Mouse (Mus musculus) c-Kit-positive CD71-positive TER-119-positive erythroid progenitor cells, embryonic 14.5 days (primary cell): Measurements from ENCODE around the gene Ctsw.

Experiments
- DNase-seq: peaks from one replicate; pipeline ENCODE4 v3.0.0-alpha.2; 2013; ENCODE audit warnings: low spot score

The Ctsw gene

DNA sequence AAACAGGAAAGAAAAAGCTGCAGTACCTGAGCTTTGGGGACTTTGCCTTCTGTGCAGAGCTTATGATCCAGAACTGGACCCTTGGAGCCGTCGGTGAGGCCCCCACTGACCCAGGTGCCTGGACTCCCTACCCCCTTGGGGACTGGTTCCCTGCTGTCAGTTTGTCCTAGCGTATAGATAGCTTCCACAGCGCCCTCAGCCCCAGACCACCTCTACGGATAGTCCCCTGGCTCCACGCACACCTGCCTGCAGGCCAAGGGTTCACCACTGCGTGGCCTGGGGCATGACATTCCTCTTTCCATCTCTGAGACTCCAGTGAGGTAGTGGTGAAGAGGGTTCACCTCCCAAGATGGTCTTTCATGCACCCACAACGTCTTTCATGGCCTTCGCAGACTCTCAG, 5.1 kb downstream of the Ctsw start:
- DNase-seq, result no peak

DNA sequence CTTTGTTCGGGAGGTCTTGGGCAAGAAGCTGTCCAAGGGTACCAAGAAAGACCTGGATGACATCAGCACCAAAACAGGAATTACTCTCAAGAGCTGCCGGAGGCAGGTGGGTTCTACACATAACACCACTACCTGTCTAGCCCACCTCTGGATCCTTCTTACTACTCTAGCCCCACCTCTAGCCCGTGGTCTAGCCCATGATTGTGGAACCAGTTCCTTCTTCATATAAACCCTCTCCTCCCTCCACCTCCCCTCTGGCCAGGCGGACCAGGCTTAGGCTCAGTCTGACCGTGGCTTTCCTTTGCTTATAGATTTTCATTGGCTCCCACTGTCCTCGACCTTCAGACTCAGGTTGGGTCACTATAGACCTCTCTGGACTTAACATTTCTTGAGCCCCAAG, 6.9 kb downstream of the Ctsw start:
- no peak for DNase-seq

DNA sequence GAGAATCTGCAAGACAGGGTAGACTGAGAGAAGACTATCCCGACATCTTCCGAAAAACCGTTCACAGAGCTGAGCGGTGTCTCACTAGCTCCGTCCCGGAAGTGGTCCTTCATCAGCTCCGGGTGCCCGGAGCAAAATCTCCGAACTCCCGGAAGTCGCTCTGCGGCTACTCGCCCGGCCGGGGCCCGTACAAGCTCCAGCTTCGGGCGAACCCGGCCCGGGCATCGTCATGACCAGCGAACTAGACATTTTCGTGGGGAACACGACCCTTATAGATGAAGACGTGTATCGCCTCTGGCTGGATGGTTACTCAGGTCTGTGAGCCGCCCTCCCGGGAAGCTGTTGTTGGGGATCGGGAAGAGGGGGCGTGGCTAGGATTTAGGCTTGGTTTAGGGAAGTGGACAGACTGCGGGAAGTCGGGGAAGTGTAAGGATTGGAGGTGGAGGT, 7.8 kb downstream of the Ctsw start, which contains the start of gene Fibp:
Gene Fibp (plus strand): TSS at position 151 of the 447 bp plus-strand sequence.
- peak; percentile 78 for DNase-seq

DNA sequence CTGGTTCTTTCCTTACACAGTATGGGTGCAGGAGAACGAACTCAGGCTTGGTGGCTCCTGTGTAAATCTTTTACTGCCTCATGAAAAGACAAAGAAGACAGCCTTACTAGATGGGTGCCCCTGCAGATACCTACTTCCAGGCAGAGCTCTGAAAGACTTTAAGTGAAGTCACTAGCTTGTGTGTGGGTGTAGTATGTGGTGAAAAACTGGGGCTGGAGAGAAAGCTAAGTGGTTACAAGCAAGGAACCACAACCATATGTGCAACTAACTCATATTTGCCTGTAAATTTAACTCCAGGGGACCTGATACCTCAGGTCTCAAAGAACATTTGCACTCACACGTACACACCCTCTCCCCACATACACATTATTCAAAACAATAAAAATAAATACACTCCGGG, 8.4 kb downstream of the Ctsw start:
- no peak for DNase-seq

DNA sequence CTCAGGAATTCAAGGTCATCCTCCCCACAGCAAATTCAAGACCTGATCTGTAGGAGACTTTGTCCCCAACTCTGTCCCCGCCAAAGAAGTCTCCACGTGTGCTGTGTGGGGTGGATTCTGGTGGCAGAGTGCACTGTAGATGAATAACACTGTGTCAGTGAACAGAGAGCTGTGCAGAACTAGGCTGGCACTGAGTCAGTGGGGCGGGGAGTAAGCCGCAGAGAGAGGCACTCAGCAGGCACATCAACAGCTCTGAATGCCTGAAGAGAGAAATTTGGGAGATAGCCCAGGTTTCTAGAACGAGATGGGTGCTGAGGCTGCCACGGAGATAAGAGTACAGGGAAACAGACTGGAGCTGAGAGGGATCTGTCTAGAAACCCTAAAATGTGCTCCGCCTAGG, 9.3 kb downstream of the Ctsw start:
- no peak for DNase-seq

DNA sequence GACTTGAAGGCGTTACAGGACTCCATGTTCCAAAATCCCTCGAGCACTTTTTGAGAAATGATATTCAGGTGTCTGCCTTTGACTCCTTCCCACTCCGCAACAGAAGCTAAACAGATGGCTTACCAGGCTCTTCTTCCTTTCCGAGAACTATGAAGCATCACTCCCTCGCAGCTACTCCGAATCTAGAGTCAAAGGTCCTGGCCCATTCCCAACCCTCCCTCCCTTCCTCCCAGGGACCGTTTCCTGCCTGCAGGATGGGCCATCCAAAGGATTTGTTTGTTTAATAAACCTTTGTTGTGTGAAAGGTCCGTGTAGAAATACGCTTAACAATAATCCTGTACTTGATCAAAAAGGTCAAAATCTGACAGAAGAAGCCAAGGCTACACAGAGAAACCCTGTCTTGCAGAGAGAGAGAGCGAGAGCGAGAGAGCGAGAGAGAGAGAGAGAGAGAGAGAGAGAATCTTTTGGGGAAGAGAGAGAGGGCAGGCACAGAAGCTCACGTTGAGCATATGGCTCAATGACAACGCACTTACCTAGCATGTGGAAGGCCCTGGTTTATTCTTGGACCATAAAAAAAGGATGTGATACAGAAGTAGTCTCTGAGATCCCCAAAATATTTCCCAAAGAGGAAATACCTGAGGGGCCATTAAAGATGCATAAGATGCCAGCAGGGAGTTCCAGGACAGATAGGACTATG, 10.4 kb downstream of the Ctsw start, which contains the start of gene Ccdc85b:
Gene Ccdc85b (minus strand): TSS at position 149 of the 697 bp plus-strand sequence.
- DNase-seq, result no peak

DNA sequence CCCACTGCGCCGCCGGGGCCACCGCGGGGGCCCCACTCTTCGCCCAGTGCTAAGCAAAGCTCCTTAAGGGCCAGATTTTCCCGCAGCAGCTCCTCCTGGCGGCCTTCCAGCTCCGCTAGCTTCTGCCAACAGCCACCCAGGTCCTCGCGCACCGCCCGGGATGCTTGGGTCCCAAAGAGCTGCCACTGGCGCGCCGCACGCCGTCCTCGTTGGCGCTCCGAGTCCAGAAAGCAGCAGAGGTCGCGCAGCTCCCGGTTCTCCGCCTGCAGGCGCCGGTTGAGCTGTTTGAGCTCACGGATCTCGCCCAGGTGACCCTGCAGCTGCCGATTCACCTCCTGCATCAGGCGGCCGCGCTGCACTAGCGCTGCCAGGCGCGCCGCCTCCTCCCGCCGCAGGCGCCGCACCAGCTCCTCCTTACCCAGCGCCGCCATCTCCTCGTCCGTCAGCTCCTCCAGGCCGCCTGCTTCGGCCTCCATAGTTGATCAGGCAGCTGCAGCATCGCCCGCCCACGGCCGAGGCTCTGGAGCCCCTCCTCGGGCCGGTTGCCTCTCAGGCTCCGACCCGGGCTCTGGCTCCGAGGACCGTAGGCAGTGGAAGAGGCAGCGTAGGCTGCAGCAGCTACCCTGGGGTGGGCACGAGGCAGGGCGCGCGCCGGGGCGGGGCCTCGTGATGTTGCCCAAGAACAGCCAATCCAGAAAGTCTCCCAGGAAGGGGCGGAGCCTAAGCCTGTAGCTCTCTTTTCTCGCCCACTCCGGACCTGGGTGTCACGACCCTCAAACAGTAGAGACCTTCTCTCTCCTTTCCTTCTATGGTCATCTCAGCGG, 11.2 kb downstream of the Ctsw start:
- DNase-seq, result peak; percentile 91

DNA sequence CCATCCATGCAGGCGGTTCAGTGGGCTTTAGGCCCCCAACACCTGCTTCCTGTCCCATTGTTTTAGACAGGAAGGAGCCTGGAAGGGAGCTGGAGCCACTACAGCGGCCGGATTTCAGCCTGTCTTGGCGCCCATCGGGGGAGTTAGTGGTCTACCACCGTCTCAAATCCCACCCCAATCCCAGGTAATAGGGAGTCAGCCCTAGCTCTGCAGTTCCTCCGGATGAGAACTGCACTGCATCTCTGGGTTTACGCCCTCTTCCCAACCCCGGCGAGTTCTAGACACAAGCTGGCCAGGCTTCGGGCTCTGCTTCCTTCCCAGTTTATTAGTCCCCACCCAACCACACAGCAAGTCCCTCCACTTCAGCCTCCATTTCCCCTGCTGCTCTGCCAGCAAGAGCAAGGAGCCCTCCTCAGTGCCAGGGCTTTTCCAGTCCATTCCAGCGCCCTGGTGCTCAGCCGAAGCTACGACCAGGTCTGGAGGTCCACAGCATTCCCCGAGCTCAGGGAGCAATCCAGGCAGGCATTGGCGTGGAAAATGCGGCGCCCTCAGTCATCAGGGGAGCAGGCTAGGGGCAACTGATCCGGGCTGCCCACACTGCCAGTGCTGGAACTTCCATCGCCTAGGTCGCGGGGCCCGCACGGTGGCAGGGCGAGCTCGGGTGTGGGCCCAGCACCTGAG, 11.9 kb downstream of the Ctsw start:
- no peak for DNase-seq

DNA sequence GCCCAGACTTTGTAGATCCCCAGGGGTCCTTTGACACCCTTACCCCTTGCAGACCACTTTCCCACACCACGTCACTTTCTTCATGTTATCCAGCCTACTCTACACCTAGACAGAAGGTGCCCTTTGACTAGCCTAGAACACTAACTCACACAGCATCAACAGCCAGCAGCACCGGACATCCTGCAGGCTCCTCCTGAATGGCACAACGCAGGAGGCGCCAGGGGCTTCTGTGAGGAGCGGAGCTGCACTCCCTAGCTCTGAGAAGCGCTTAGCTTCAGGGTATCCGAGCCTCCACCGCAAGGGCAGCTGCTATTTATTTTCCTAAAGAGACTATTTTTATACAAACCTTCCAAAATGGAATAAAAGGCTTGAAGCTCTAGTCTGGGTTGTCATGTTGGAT, 12.7 kb downstream of the Ctsw start:
- no peak for DNase-seq

DNA sequence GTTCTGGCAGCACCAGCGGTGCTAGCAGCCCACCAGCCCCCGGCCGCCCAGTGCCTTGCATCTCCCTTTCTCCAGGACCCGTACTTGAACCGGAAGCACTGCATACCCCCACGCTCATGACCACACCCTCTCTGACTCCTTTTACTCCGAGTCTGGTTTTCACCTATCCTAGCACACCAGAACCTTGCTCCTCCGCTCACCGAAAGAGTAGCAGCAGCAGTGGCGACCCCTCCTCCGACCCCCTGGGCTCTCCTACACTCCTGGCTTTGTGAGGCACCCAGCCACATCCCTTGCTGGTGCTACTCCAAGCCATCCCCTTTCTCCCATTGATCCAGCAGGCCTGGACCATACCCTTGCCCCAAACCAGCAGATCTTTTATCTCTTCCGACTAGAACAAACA, 13.3 kb downstream of the Ctsw start:
- no peak for DNase-seq

DNA sequence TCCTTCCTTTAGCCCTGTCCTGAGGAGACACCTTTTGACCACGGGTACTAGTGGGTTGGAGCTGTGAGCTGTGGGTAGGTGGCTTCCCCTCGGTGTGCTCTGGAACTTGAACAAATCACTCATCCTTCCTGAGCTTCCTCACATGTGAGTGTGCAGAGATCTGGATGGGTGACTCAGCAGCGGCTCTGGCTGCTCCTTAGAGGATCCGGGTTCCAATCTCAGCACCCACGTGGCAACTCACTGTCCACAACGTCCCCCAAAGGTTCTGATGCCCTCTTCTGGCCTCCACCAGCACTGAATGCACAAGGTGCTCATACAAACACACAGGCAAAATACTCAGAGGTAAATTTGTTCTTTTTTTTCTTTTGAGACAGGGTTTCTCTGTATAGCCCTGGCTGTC, 16.5 kb downstream of the Ctsw start:
- no peak for DNase-seq

DNA sequence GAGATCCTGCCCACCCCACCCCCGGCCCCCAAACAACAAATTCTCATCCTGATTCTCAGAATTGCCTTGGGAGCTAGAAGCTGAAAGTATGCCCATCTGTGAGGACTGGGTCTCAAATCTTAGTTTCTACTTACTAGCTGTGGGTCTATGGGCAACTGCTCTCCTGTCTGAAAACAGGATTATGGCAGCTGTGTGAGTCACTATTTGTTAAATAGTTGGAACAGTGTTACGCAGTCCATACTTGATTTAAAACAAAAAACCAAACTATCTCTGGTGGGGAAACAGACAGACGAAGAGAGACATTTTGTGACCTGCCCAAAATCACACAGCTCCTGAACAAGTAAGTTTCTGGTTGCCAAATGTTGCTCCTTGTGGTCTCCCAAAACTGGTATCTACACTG, 18.6 kb downstream of the Ctsw start:
- DNase-seq, result no peak

DNA sequence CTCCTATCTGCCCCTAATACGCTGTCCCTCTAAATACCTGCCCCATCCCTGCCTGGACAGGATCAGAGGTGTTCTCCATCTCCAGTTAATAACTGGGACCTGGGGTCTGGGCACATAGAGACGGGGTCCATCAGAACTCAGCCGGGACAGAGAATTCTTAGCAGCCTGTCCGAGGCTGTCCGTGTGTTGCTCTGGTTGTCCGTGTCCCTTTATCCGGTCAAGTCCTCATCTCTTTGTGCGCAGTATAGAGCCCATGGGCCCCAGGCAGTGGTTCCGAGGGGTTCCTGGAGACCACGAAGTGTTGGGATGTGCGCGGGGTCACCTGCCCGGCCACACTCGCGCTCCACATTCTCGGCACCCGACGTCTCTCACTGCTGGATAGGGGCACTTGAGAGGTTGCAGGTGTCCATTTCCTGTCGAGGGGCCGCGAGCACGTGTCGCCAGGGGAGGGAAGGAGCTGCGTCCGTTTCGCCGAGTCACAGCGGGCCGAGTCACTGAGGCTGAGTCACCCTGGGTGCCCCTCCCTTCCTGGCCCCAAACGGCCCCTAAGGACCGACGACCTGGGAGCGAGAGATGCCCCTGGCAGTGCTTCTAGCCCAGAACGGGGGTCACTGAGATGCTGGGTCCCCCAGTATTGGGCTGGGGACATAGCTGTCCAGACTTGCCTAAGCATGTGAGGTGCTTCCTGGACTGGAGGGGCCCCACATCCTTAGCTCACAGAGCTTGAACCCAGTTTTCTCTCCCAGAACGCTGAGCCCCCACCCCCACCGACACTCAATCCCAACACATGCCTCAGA, 19.8 kb downstream of the Ctsw start:
- DNase-seq, result no peak

DNA sequence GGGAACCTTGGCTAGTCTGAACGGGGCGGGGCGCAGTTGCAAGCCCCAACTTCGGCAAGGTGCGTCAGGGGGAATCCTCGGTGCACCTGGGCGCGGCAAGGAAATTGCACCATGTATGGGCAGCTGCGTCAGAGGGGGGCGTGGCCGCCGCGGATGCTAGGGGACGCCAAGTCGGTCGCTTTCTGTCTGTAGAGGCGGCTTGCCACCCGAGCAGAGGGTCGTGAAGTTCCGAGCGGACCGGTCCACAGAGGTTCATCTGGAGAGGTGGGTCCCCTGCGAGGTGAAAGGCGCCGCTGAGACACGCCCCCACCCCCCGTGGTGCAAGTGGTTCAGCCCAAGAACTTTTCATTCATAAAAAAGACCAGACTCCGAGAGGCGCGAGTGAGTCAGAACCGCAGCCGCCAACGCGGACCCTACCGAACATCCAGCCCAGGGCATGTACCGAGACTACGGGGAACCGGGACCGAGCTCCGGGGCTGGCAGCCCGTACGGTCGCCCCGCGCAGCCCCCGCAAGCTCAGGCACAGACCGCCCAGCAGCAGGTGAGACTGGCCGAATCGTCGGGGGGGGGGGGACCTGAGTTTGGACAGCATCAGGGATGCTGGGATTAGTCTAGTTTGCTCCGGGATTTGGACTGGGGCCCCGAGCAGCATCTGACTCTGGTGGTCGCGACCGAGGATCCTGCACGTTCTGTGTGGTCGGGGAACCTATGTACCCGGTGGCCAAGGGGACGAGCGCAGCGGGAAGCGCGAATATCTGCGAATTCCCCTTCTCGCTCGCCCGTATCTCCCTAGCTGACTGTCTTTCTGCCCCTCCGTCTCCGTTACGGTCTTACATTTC, 20.6 kb downstream of the Ctsw start, which contains the start of gene Fosl1:
Gene Fosl1 (plus strand): TSS at position 33 of the 839 bp plus-strand sequence.
- DNase-seq, result no peak

DNA sequence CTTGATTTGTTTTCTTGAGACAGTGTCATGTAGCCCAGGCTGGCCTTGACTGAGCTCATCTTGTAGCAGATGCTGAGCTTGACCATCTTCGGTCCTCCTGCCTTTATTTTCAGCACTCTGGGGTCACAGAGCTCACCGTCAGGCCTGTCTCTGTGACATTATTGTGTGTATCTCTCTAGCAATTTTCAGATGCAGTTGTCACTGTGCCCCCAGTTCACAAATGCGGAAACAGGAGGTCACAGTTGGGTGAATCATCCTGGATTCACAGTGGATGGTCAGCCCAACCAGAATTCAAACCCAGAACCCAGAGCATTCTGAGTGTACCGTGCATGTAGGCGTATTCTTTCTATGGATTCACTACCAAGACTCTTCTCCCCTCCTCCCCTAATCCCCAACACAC, 22.6 kb downstream of the Ctsw start:
- no peak for DNase-seq

DNA sequence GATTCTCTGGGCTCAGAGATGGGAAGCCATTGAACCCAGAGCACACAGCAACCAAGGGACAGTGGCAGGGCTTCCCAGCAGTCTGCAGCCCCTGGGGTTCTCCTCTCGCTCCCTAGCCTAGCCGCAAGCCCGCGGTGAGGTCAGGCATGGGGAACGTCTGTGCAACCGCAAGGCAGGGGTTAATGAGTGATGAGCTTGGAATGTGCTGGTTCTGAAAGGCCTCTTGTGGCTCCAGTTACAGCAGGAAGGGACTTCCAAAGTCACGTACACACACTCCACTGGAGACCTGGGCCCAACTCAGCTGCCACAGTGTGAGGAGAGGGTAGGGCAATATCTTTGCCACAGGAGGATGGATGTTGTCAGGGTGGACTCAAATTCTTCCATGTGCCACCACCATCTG, 23.4 kb downstream of the Ctsw start:
- DNase-seq, result no peak

DNA sequence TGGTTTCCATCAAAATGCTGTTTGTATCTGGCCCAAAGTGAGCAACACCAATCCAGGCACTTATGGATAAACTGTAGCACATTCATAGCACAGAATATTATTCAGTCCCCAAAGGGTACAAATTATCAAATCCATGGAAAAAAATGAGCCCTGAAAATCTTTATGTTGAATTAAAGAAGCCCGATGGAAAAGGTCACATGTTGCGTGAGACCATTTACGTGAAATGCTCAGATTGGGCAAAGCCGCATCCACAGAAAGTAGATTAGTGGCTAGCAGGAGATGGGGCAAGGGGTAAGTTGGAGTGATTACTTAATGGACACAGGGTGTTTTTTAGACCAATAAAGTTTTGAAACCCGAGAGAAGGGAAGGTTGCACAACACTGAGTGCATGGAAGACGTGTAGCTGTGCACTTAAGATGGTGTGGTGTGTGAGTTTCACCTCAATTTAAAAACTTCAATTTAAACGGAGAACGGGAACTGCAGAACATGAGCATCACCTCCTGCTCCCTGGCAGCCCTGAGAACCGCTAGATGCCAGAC, 23.9 kb downstream of the Ctsw start:
- DNase-seq, result no peak

DNA sequence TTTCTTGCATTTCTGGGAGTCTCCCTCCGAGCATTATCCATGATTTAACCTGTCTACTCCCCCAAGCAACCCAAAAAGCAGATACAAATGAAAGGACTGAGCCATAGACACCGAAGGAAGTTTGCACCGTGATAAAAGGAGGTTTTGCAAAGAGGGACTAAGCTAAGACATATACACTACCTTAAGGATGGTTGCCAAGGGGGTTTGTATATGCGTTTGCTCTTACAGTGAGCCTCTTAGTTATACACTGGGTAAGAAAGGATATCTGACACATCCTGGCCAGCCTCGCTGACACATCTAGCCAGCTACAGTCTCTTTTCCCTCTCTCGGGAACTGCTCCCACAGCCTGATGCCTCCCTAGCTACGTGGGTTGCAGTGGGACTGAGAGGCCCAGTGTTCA, 34.4 kb downstream of the Ctsw start:
- DNase-seq, result no peak

DNA sequence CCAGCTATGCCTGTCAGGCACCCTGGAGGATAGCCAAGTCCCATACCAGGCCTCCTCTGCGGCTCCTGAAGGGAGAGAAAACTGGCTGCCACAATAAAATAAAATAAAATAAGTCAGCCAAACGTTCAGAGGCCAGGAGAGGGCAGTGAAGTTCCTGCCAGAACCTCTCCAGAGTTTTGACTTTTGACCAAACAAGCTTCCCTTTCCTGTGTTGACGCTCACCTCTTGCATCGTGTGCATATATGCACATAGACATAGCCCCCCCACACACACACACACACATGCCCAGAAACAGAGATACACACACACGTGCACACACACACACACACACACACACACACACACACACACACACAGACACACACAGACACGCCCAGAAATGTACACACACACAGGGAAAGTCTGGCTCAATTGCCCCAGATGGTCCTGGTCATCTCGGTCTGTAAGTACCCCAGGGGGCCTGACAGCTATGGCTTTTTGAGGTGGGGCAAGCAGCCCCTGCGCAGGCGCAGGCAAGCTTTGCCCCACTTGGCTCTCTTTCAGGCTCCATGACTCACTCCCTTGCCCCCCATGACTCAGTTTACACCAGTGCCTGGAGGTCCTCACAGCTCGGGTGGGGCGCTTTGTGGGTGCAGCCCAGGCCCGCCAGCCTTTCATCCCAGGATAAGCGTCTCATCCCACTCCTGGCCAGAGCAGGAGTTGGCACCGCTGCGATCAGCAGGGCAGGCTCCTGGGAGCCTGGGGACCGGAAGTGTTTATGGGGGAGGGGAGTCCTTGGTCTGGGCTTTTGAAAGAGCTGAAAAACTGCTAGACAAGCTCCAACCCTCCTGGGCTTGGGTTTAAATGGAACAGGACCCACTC, 35.1 kb downstream of the Ctsw start:
- no peak for DNase-seq
